Mouse (Mus musculus) ES-CJ7 (cell line): ENCODE results near the gene Arhgef33.
"Not testable (repeated sequence)": the region's sequence is repeated elsewhere in the genome, so short reads cannot be mapped to it uniquely, and the experiment has no call there.

Experiments used
- DNase-seq: peaks from one replicate; pipeline ENCODE4 v3.0.0; 2011; ENCODE audit warnings: low read depth, low spot score

Arhgef33 gene

GRCm38 (mm10) chr17:80346591-80347125 is 39.5 kb downstream of the Arhgef33 start:
- no peak for DNase-seq

DNA sequence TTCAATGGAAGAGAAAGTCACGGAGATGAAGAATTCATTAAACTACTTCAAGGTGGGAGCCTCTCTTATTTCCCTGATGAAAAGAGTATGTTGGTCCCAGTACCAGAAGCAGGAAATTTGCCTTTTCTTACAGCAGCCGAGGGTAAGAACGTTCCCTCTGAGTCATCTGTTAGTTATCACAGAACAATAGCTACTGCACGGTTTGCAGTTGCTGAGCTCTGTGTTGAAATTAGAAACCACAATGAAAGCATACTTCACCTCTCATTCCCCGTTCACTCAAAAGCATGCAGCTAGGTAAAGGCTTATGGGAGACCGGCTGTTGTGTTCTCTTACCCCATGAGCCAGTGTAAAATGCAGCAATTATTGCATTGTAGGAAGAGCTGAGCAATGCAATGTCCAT is 40.0 kb downstream of the Arhgef33 start:
- DNase-seq: no peak

GRCm38 (mm10) chr17:80360245-80360644 is 53.0 kb downstream of the Arhgef33 start:
- no peak for DNase-seq

DNA sequence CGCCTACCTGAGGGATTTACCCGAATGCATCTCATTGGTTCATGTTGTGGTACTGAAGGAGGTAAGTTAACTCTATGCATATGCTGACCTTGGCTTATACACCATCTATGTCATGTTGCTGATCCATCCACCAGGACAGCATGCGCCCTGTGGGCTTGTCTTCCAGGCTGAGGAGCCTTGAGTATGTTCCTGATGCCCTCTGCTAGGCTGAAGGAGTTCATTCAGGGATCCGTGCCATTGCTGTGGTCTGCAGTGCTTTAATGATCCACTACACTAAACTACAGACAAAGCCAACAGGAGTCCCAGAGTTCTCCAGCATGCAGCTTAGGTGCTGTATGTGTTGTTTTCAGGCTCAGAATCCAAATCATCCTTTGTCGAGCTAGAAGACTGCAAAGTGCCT is 60.1 kb downstream of the Arhgef33 start:
- DNase-seq: no peak

GRCm38 (mm10) chr17:80368606-80369005 is 61.4 kb downstream of the Arhgef33 start:
- no peak for DNase-seq

DNA sequence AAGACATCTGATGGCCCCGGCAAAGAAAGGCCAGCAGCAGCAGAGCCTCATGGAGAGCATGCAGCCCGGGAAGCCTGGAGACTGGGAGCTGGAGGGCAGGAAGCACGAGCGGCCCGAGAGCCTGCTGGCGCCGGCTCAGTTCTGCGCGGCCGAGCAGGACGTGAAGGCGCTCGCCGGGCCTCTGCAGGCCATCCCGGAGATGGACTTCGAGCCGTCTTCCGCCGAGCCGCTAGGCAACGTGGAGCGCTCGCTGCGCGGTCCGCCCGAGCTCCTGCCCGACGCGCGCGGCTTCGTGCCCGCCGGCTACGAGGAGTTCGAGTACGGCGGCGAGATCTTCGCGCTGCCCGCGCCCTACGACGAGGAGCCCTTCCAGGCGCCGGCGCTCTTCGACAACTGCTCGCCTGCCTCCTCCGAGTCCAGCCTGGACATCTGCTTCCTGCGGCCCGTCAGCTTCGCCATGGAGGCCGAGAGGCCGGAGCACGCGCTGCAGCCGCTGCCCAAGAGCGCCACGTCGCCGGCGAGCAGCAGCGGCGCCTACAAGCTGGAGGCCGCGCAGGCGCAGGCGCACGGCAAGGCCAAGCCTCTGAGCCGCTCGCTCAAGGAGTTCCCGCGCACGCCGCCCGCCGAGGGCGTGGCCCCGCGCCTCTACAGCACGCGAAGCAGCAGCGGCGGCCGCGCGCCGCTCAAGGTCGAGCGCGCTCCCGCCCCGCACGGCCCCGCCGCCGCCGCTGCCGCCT is 66.0 kb downstream of the Arhgef33 start, which contains the start of gene Gm10190:
TSS of gene Gm10190 (minus strand) at position 553 of the 737 bp plus-strand sequence.
- peak; percentile 88 for DNase-seq

- DNase-seq: peak; percentile 51
Measured at GRCm38 (mm10) chr17:80373726-80374096, 66.5 kb downstream of the Arhgef33 start.

- not testable (repeated sequence) for DNase-seq
Measured at GRCm38 (mm10) chr17:80378386-80378785, 71.2 kb downstream of the Arhgef33 start.

DNA sequence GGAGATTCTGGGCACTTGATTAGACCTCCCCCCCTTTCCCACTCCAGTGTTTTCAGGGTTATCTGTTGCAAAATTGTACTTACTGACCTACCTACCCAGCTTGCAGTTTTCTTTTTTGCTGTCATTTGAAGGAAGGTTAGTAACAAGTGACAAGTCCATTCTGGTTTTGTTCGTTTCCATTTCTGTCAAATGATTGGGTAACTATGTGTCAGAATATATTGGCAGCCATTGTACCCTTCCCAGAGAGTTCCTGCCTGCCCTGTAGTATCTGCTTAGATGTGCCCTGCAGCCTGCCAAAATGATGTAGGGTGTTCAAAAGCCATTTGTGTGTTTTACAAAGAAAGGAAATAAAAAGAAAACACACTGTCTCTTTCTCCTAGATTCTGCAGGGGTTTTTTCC is 78.5 kb downstream of the Arhgef33 start:
- DNase-seq: no peak

- DNase-seq: no peak
Measured at GRCm38 (mm10) chr17:80390024-80390423, 82.8 kb downstream of the Arhgef33 start.

- DNase-seq: peak; percentile 65
Measured at GRCm38 (mm10) chr17:80391423-80392403, 84.5 kb downstream of the Arhgef33 start.

GRCm38 (mm10) chr17:80398243-80398642 is 91.0 kb downstream of the Arhgef33 start:
- DNase-seq: no peak

DNA sequence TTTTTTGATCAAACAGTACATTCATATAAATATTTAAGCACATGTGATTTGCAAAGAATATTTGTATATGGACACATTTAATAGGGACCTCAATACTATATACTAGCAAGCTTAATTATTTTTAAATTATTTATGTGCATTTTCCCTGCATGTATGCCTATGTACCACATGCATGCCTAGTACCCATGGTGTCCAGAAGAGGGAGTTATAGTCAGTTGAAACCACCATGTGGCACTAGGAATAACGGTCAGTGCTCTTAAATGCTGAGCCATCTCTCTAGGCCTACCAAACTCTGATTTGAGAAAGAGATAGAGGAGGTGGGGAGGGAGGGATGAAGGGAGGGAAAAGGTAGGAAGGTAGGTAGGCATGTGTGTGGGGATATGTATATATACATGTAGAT is 104.0 kb downstream of the Arhgef33 start:
- peak; percentile 37 for DNase-seq

DNA sequence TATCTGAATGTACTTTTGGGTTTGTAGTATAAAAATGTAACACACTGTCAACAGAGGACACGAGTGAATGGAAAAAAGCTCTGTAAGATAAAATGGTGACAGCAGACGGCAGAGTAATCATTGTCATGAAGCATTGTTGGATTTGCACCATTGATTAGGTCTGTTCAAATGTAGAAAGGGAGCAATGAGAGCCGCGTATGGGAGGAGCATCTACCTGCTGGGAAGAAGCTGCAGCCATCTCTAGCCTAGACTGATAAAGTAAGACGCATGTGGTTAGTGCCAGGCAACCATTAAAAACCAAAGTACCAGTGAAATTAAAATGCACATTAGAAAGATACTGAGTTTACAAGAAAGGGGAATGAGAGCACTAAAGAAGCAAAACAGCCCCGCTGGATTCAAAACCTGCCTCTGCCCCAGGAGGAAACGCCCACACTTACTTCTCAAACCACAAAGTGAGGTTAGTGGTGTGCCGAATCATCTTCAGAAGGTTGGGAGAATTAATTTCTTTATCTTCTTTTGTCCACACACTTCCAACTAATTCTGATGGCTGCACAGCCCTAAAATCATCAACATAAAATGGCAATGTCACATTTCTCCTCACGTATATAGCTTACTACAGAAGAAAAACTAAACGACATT is 111.5 kb downstream of the Arhgef33 start:
- DNase-seq: no peak

DNA sequence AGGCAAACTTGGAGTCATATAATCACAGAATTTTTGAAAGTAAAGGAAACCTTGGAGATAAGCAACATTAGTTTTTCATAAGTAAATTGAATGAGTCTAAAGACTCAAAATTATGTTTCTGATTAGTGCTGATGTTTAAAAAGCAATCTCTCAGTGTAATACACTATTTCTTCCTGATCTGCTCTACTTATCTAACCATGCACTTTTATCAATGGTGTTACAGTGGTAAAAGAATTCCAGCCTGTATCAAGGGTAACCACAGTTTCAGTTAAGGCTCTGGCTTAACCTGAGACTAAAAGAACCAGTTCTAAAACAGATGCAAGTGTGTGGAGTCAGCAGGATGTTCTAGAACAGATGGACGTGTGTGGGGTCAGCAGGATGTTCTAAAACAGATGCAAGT is 113.8 kb downstream of the Arhgef33 start:
- DNase-seq: no peak

GRCm38 (mm10) chr17:80426171-80426570 is 119.0 kb downstream of the Arhgef33 start:
- no peak for DNase-seq

GRCm38 (mm10) chr17:80426901-80427300 is 119.7 kb downstream of the Arhgef33 start:
- no peak for DNase-seq

DNA sequence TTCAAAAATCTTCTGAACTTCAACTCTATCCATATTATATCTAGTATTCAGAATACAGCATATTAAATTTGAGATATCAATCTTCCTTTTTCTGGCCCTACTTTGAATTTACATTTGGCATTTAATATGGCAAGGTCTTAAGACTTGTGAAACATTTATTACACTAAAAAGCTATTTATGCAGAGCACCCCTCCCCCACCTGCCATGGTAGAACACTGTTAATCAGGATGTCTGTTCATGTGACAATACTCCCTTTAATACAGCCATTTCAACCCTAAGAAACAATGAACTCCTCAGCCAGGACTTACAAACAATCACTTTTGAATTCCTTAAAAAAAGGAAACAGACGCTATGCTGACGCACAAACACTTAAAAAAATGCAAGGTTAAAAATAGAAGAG is 120.8 kb downstream of the Arhgef33 start:
- no peak for DNase-seq

GRCm38 (mm10) chr17:80431997-80432396 is 124.8 kb downstream of the Arhgef33 start:
- DNase-seq: no peak

- DNase-seq: no peak
Measured at GRCm38 (mm10) chr17:80434430-80434829, 127.2 kb downstream of the Arhgef33 start.

DNA sequence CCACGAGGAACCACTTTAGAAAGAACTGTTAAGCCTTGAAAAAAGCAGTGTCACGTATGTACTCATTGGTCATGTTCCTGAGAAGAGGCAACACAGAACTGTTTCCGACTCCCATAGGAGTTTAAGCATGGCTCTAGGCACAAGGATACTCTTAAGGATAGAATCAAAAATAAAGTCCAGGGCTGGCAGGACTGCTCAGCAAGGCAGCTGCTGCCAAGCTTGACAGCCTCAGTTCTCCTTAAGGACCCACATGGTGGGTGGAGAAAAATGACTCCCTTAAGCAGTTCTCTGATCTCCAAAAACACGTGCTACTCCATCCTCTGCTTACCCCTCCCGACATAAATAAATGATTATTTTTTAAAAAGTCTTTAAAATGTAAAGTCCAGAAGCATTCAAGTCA is 128.5 kb downstream of the Arhgef33 start:
- DNase-seq: no peak

DNA sequence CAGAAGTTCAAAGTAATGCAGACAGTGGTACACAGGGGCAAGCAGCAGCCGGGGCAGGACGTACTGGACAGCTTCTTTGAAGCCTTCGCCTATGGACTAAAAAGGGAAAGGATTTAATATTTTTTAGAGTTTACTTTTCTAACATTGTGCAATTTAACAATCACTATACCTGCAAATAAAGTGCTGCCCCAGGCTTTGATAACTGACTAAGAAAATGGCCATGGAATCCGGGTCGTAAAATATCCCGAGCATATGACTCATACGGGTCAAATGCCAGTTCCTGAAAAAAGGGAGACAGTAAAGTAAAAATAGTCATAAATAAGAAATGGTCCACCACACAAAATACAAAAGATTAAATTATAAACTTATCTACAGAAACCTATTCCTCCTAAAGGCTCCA is 138.2 kb downstream of the Arhgef33 start:
- DNase-seq: no peak
